Mouse (Mus musculus): ENCODE results near the gene Prss48. TPM values are rescaled to one million over a fixed set of nuclear protein-coding genes. Genes with fewer than 3 reads are reported as not detected.
A peak's percentile ranks its signal among the peaks of the same experiment; 100 is the strongest.

The Prss48 gene
- polyA plus RNA-seq, 1 experiment from 2014 or later: not detected

DNA sequence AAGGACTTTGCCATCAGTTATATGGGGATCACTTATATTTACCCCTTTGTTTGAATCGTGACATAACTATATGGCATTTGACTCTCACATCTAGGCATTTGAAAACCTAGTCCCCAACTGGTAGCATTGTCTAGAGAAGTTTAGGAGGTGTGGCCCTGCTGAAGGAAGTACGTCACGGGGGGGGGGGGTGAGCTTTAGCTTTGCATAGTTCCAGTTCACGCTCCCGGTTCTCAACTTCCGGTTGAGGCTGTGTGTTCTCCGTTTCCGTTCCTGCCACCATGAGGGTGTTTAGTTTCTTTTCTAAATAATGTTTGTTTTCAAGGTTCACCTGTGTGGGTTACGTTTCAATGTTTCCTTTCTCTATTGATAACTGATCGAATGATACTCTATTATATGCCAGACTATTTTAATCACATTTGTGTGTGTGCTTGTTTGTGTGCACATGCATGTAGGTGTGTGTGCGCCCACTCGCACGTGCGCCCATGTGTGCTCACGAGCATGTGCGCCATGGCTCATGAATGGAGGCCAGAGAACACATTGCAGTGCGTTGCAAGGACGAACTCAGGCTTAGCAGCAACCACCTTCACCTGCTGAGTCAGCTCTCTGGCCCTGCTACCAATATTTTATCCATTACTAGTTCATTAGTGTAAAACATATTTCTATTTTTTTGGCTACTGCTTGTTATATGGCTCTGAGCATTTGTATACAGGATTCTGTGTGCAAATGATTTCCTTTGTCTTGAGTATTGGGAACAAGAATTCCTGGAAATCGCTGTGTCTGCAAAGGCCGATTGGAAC is 23.2 kb upstream of the Prss48 start:
- WGBS: 90% methylated on average over 20 of the region's 20 CpGs
- no peak for ATAC-seq (ENCODE audit: extremely low read depth, insufficient number of reproducible peaks, low FRiP score, low TSS enrichment)
- peaks cover 44% of the 10 kb centered on the region for H3K27me3 ChIP-seq (replicated peaks)

GRCm38 (mm10) chr3:86024065-86024795 is 21.9 kb upstream of the Prss48 start:
- WGBS: 90% methylated on average over 12 of the region's 12 CpGs
- Histone ChIP-seq H3K4me3 (no peak overlapping the region), H3K9me3 (no peaks in the 10 kb centered on the region), H3K36me3 (no peaks in the 10 kb centered on the region), H3K27me3 (replicated peaks) (peaks cover 49% of the 10 kb centered on the region), H3K4me1 (peaks cover 8% of the 10 kb centered on the region; the same call in 1 of the 2 replicates), H3K27ac (replicated peaks) (no peak overlapping the region), H3K9ac (no peak overlapping the region), H3K4me2 (no peak overlapping the region)
- ATAC-seq (ENCODE audit: extremely low read depth, insufficient number of reproducible peaks, low FRiP score, low TSS enrichment): no peak

More for the DNA sequence above, 23.2 kb upstream of the Prss48 start:
- no peaks in the 10 kb centered on the region for H3K9me3 ChIP-seq
- H3K4me1 ChIP-seq: peaks cover 11% of the 10 kb centered on the region; the same call in 1 of the 2 replicates
- H3K9ac ChIP-seq: no peak overlapping the region
- H3K4me2 ChIP-seq: no peak overlapping the region
- no peak overlapping the region for H3K4me3 ChIP-seq
- H3K27ac ChIP-seq (replicated peaks): no peak overlapping the region
- H3K36me3 ChIP-seq: no peaks in the 10 kb centered on the region

GRCm38 (mm10) chr3:86021651-86022050 is 19.4 kb upstream of the Prss48 start:
- ATAC-seq (ENCODE audit: extremely low read depth, insufficient number of reproducible peaks, low FRiP score, low TSS enrichment): no peak

GRCm38 (mm10) chr3:86020921-86021650 is 18.8 kb upstream of the Prss48 start:
- no peak overlapping the region for H3K27ac ChIP-seq (replicated peaks)
- no peaks in the 10 kb centered on the region for H3K36me3 ChIP-seq
- 0 out of 2 replicates have a peak, but pooled peaks cover 6% of the 10 kb centered on the region for H3K4me1 ChIP-seq
- WGBS: 78% methylated on average over 16 of the region's 16 CpGs
- H3K27me3 ChIP-seq (replicated peaks): peaks cover 50% of the 10 kb centered on the region
- no peak for ATAC-seq (ENCODE audit: extremely low read depth, insufficient number of reproducible peaks, low FRiP score, low TSS enrichment)
- H3K4me3 ChIP-seq: no peak overlapping the region
- no peaks in the 10 kb centered on the region for H3K9me3 ChIP-seq
- H3K9ac ChIP-seq: no peak overlapping the region
- H3K4me2 ChIP-seq: no peak overlapping the region

More at GRCm38 (mm10) chr3:86021651-86022050, 19.4 kb upstream of the Prss48 start:
- Histone ChIP-seq H3K9me3 (no peaks in the 10 kb centered on the region), H3K9ac (no peak overlapping the region), H3K27ac (replicated peaks) (no peak overlapping the region), H3K4me3 (no peak overlapping the region), H3K4me1 (0 out of 2 replicates have a peak, but pooled peaks cover 6% of the 10 kb centered on the region), H3K27me3 (replicated peaks) (peaks cover 47% of the 10 kb centered on the region), H3K4me2 (no peak overlapping the region), H3K36me3 (no peaks in the 10 kb centered on the region)
- WGBS: 82% methylated on average over 4 of the region's 4 CpGs

DNA sequence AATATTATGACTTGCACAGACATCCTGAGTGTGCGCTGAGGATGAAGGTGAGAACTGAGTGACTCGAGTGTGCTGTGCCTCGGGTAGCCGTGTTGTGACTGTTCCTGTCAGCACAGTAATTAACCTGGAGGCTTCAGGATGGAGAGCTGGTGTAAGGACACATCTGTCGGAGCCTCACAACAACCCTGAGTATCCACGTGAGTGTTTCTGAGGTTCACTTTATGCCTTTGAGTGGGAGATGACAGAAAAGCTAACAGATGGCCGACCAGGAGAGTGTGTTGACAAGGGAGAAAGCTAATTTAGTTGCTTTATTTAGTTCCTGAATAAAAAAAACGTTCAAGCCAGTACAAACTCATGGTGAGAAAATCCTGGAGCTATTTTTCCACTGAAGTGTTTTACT is 15.2 kb upstream of the Prss48 start:
- 28% methylated on average over 8 of the region's 8 CpGs for WGBS
- no peak overlapping the region for H3K9ac ChIP-seq
- H3K27ac ChIP-seq (replicated peaks): peak overlapping the region; percentile 41; the same call in 1 of the 2 replicates
- H3K36me3 ChIP-seq: no peaks in the 10 kb centered on the region
- H3K27me3 ChIP-seq (replicated peaks): peaks cover 64% of the 10 kb centered on the region
- 0 out of 2 replicates have a peak, but pooled peaks cover 12% of the 10 kb centered on the region for H3K4me1 ChIP-seq
- no peak overlapping the region for H3K4me2 ChIP-seq
- no peak overlapping the region for H3K4me3 ChIP-seq
- ATAC-seq (ENCODE audit: extremely low read depth, insufficient number of reproducible peaks, low FRiP score, low TSS enrichment): peak; percentile 58; the same call in 1 of the 2 replicates
- H3K9me3 ChIP-seq: no peaks in the 10 kb centered on the region

DNA sequence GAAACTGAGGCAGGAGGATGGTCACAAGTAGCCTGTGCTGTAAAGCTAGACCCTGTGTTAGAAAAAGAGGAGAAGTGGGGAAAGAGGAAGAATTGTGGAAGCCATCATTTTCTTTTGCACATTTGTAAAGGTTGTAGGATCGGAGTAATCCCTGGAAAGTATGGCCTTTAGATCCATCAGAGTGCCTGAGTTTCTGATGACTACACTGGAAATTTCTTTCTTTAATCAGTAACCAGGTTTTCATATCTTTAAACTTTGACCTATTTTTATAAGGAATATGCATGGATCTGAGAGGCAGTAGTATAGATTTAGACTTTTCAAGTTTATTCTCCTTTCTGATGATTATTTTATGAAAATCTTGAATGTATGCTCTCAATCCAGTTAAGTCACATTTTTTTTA is 14.7 kb upstream of the Prss48 start:
- H3K36me3 ChIP-seq: no peaks in the 10 kb centered on the region
- peaks cover 14% of the 10 kb centered on the region for H3K4me1 ChIP-seq
- no peak overlapping the region for H3K4me2 ChIP-seq
- 82% methylated on average over 1 of the region's 1 CpGs for WGBS
- H3K9ac ChIP-seq: no peak overlapping the region
- peaks cover 68% of the 10 kb centered on the region for H3K27me3 ChIP-seq (replicated peaks)
- ATAC-seq (ENCODE audit: extremely low read depth, insufficient number of reproducible peaks, low FRiP score, low TSS enrichment): no peak
- H3K9me3 ChIP-seq: no peaks in the 10 kb centered on the region
- H3K4me3 ChIP-seq: no peak overlapping the region
- H3K27ac ChIP-seq (replicated peaks): no peak overlapping the region

DNA sequence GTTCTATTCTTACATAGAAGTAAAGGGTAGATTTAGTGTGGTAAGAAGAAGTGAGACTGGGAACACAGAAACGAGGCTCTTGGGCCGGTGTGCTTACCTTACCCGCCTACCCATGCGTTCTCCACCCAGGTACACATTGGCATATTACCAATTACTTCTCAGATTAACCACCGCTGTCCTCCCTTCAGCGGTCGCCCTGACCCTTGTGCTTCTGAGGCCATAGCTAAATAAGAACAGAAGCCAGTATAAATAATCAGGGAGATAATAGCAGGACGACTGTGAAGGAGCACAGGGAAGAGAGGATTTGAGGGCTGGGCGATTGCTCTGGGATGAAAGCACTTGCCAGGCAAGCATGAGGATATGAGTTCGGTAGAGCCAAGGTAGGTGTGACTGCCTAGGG is 11.5 kb upstream of the Prss48 start:
- ATAC-seq (ENCODE audit: extremely low read depth, insufficient number of reproducible peaks, low FRiP score, low TSS enrichment): no peak

DNA sequence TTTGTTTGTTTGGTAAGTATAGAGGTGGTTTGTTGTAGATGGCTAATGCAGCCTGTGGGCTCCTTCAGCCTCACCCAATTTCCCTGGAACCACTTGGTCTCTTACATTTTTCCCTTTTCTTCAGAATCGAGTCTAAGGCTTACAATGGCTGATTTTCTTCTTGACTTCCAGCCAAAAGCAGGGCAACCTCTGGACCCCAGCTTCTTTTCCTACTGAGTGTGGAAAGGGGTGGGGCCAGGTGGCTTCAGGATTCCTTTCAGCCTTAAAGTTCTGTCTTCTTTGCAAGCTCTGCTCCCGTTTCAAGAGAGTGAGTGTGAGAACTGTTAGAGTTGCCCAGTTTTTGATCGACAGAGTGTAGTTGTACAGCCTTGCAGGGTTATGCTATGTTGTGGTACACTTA is 9.5 kb upstream of the Prss48 start:
- H3K27ac ChIP-seq (replicated peaks): 0 out of 2 replicates have a peak overlapping the region, but pooled peaks have one; percentile 8
- no peaks in the 10 kb centered on the region for H3K9me3 ChIP-seq
- H3K9ac ChIP-seq: no peak overlapping the region
- H3K4me3 ChIP-seq: no peak overlapping the region
- peaks cover 23% of the 10 kb centered on the region for H3K4me1 ChIP-seq
- H3K4me2 ChIP-seq: no peak overlapping the region
- ATAC-seq (ENCODE audit: extremely low read depth, insufficient number of reproducible peaks, low FRiP score, low TSS enrichment): no peak
- peaks cover 54% of the 10 kb centered on the region for H3K27me3 ChIP-seq (replicated peaks)
- H3K36me3 ChIP-seq: peaks cover 10% of the 10 kb centered on the region; the same call in 1 of the 2 replicates
- WGBS: 57% methylated on average over 3 of the region's 3 CpGs

More for the DNA sequence above, 11.5 kb upstream of the Prss48 start:
- 64% methylated on average over 10 of the region's 10 CpGs for WGBS
- H3K27ac ChIP-seq (replicated peaks): no peak overlapping the region
- peaks cover 29% of the 10 kb centered on the region for H3K4me1 ChIP-seq
- H3K9ac ChIP-seq: no peak overlapping the region
- no peak overlapping the region for H3K4me3 ChIP-seq
- no peaks in the 10 kb centered on the region for H3K36me3 ChIP-seq
- no peak overlapping the region for H3K4me2 ChIP-seq
- H3K9me3 ChIP-seq: no peaks in the 10 kb centered on the region
- peaks cover 54% of the 10 kb centered on the region for H3K27me3 ChIP-seq (replicated peaks)

GRCm38 (mm10) chr3:86011373-86011772 is 9.1 kb upstream of the Prss48 start:
- Histone ChIP-seq H3K9me3 (no peaks in the 10 kb centered on the region), H3K4me1 (peaks cover 23% of the 10 kb centered on the region), H3K4me3 (no peak overlapping the region), H3K27me3 (replicated peaks) (peaks cover 50% of the 10 kb centered on the region), H3K4me2 (no peak overlapping the region), H3K9ac (no peak overlapping the region), H3K27ac (replicated peaks) (0 out of 2 replicates have a peak overlapping the region, but pooled peaks have one; percentile 8), H3K36me3 (peaks cover 10% of the 10 kb centered on the region; the same call in 1 of the 2 replicates)
- WGBS: 51% methylated on average over 6 of the region's 6 CpGs
- ATAC-seq (ENCODE audit: extremely low read depth, insufficient number of reproducible peaks, low FRiP score, low TSS enrichment): no peak

GRCm38 (mm10) chr3:86010618-86011017 is 8.3 kb upstream of the Prss48 start:
- Histone ChIP-seq H3K36me3 (peaks cover 10% of the 10 kb centered on the region; the same call in 1 of the 2 replicates), H3K4me2 (no peak overlapping the region), H3K4me1 (peaks cover 23% of the 10 kb centered on the region), H3K27ac (replicated peaks) (no peak overlapping the region), H3K9me3 (no peaks in the 10 kb centered on the region), H3K9ac (no peak overlapping the region), H3K4me3 (no peak overlapping the region), H3K27me3 (replicated peaks) (peaks cover 49% of the 10 kb centered on the region)
- WGBS: 55% methylated on average over 3 of the region's 3 CpGs
- no peak for ATAC-seq (ENCODE audit: extremely low read depth, insufficient number of reproducible peaks, low FRiP score, low TSS enrichment)

DNA sequence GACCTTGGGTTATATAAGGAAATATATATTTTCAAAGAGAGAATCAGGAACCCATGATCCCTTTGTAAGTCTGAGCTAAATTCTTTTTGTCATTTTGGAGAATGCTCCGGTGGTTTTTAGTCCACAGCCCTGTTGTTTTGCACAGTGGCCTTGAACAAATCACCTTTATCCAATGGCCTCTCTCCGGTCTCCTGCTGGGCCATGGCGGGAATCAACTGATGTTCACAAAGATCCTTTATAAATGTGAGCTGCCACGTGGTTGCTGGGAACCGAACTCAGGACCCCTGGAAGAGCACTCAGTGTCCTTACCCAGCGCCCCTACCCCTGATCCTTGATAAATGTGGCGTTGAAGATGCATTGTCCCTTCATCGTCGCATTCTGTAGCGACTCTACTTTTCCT is 2.5 kb upstream of the Prss48 start:
- no peak for ATAC-seq (ENCODE audit: extremely low read depth, insufficient number of reproducible peaks, low FRiP score, low TSS enrichment)
- H3K4me3 ChIP-seq: no peak overlapping the region
- peaks cover 10% of the 10 kb centered on the region; the same call in 1 of the 2 replicates for H3K36me3 ChIP-seq
- H3K9me3 ChIP-seq: no peaks in the 10 kb centered on the region
- no peak overlapping the region for H3K27ac ChIP-seq (replicated peaks)
- no peak overlapping the region for H3K9ac ChIP-seq
- 0 out of 2 replicates have a peak, but pooled peaks cover 5% of the 10 kb centered on the region for H3K27me3 ChIP-seq (replicated peaks)
- 91% methylated on average over 10 of the region's 10 CpGs for WGBS
- no peak overlapping the region for H3K4me2 ChIP-seq
- 0 out of 2 replicates have a peak, but pooled peaks cover 4% of the 10 kb centered on the region for H3K4me1 ChIP-seq

All from heart, embryonic 13.5 days (tissue).